Mouse (Mus musculus) liver, embryonic 11.5 days (tissue): Measurements from ENCODE around the gene Bean1. TPM values are rescaled to one million over a fixed set of nuclear protein-coding genes. Genes with fewer than 3 reads are reported as not detected.

Experiments
- ATAC-seq: fragments of 200-750 bp; cut with Nextera tagmentation; replicated peaks from 2 replicates; pipeline ENCODE4 v1.8.0; 2017; ENCODE audit warnings: moderate number of reproducible peaks, mild to moderate bottlenecking, moderate TSS enrichment, moderate library complexity; ENCODE audit not compliant: low FRiP score
- DNase-seq: peaks from one replicate; pipeline ENCODE4 v3.0.0-alpha.2; 2017; ENCODE audit warnings: low spot score
- H3K27ac ChIP-seq: fragments of 300-500 bp; sonication (generic); 2 replicates; pipeline ENCODE4 v1.5.1; 2014; ENCODE audit warnings: mild to moderate bottlenecking, low read depth, low read length, control low read depth
- H3K27me3 ChIP-seq: fragments of 300-500 bp; sonication (generic); replicated peaks from 2 replicates; pipeline ENCODE4 v1.6.1; 2014; ENCODE audit warnings: low read length, mixed read lengths; ENCODE audit not compliant: control insufficient read depth, insufficient read depth
- H3K36me3 ChIP-seq: fragments of 300-500 bp; sonication (generic); 2 replicates; pipeline ENCODE4 v1.6.1; 2014; ENCODE audit warnings: mild to moderate bottlenecking, low read length, moderate library complexity, mixed read lengths; ENCODE audit not compliant: control insufficient read depth, insufficient read depth
- H3K4me1 ChIP-seq: fragments of 300-500 bp; sonication (generic); replicated peaks from 2 replicates; pipeline ENCODE4 v1.6.1; 2014; ENCODE audit warnings: low read length, mixed read lengths; ENCODE audit not compliant: control insufficient read depth, insufficient read depth
- H3K4me2 ChIP-seq: fragments of 300-500 bp; sonication (generic); 2 replicates; pipeline ENCODE4 v1.6.1; 2014; ENCODE audit warnings: mild to moderate bottlenecking, control low read depth, moderate library complexity
- H3K4me3 ChIP-seq: fragments of 300-500 bp; sonication (generic); 2 replicates; pipeline ENCODE4 v1.5.1; 2014; ENCODE audit warnings: low read depth, low read length, control low read depth
- H3K9ac ChIP-seq: fragments of 300-500 bp; sonication (generic); 2 replicates; pipeline ENCODE4 v1.6.1; 2014; ENCODE audit warnings: low read depth, low read length, control low read depth
- H3K9me3 ChIP-seq: fragments of 300-500 bp; sonication (generic); 2 replicates; pipeline ENCODE4 v1.6.1; 2016; ENCODE audit warnings: low read length, inconsistent platforms, mixed read lengths; ENCODE audit not compliant: control insufficient read depth
- WGBS: fragments of 180-500 bp; shearing (Covaris S2); extraction: QIAGEN DNeasy Blood & Tissue Kit; methylation state at CpG from one replicate; pipeline ENCODE4 v1.1.7; 2014; 5-methylcytosine and 5-hydroxymethylcytosine counted together
- polyA plus RNA-seq: library from polyadenylated mRNA; unstranded; fragments of >200 nt; fragmentation: Nextera tagmentation; extraction: Ambion mirVana; gene quantifications from 2 replicates; pipeline ENCODE4 v1.2.1, GENCODE M21; 2014

Gene Bean1
- 0.09 and 0.10 TPM in 2 replicates for polyA plus RNA-seq

DNA sequence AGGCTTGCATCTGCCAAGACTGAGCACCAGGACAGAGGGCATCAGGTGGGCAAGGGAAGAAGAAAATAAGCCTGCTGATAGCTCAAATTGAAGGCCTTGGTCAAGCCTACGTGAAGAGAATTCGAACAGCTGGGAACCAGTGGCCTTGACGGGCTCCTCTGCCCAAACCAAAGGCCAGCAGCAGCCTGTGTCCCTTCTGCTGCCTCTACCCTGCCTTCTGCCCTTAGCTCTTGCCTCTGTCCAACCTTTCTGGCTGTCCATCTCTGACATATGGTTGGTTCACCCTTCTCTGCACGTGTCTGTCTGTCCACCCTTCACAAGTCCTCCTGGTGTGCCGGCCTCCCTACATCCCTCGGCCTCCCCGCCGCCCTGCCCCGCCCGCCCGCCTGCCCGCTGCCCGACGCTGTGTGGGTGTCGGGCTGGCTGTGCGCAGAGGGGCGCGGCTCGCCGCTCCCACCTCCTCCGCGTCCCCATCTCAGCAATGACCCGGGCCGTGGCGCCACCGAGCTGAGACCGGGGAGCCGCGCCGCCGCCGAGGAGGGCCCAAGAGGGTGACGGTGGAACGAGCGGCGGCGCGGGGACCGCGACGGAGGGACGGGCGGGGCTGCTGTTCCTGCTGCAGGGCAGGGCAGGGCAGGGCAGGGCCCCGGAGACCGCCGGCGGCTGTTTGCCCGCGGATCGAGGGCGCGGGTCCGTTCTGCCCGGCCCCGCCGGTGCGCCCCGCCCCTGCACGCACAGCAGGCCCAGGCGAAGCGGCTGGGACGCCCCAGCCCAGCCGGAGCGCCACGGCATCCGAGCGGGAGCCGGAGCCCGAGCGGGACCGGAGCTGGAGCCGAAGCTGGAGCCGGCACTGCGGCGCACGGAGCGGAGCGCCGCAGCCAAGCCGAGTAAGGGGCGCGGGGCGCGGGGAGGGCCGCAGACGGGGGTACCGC is at the start of gene Bean1:
TSS of gene Bean1 (plus strand) at position 325 of the 932 bp plus-strand sequence.
- Histone ChIP-seq H3K4me3 (peak within 1 kb of the TSS; percentile 56), H3K4me2 (peak within 1 kb of the TSS; percentile 86), H3K27ac (no peak within 1 kb of the TSS), H3K36me3 (no peaks in the 10 kb centered on the region), H3K4me1 (no peaks in the 10 kb centered on the region), H3K9ac (peak within 1 kb of the TSS; percentile 34; the same call in 1 of the 2 replicates), H3K27me3 (peaks cover 45% of the 10 kb centered on the region), H3K9me3 (no peaks in the 10 kb centered on the region)
- DNase-seq = no peak
- ATAC-seq = peak; percentile 53
- 2% methylated on average over 86 of the region's 87 CpGs for WGBS

DNA sequence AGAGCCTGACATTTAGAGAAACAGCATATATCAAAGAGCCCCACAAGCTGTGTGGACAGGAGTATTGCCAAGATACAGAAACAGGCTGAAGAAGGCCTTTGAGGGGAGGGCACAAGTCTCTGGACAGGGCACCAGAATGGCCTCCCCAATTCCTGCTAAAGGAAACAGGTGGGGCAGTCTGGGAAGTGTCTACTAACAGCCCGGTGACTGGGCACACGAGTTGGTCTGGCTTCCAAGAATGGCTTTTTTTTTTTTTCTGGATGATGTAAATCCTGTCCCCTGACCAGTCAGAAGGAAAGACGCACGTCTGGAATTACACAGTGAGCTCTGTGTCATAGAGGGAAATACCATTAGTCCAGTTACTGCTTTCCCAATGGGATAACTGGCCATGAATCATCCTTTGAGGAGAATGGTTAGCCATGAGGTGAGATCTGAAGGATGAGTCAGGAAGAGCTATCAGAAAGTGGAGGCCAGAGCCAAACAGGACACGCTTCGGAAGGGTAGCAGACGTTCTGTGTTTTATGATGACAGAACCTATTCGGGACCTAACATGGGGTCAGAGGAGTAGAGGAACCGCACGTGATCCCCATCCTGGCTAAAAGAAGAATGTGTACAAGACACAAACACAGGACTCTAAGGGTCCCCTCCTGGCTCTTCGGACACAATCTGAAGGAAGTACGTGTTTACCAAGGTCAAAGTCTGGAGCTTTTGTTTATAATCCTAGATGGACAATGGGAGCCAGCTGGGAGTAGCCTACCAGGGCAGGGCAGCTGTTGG is 48.4 kb upstream of the Bean1 start:
- ATAC-seq (no peak), DNase-seq (no peak)
- Histone ChIP-seq H3K36me3 (no peaks in the 10 kb centered on the region), H3K4me3 (no peak overlapping the region), H3K9me3 (no peaks in the 10 kb centered on the region), H3K4me2 (no peak overlapping the region), H3K9ac (no peak overlapping the region), H3K27ac (no peak overlapping the region), H3K4me1 (no peaks in the 10 kb centered on the region), H3K27me3 (no peaks in the 10 kb centered on the region)
- WGBS = 86% methylated on average over 12 of the region's 12 CpGs

DNA sequence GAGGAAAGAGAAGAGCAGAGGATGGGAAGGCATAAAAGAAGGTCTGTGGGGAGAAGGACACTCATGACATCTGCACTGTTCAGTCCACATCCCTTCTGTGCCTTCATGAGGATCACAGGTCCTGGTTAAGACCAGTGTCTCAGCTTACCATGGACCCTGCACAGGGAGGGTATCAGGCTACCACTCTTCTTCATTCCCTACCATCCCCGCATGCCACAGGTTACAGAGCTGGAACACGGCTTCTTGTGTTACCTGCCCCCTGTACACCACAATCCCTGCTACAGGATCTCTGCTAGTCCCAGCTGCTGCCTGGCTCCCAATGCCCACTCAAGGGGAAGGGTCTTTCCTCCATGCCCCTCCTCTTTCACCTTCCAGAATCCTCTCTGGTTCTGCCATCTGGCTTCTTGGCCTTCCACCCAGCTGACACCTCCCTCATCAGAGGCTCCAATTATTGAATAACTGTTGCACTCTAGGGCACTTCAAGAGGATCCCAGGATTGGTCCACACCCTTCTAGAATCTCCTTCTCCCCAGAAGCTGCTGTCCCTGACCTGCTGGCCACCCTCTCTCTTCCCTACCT is 47.1 kb upstream of the Bean1 start:
- Histone ChIP-seq H3K27ac (no peak overlapping the region), H3K4me3 (no peak overlapping the region), H3K27me3 (no peaks in the 10 kb centered on the region), H3K9me3 (no peaks in the 10 kb centered on the region), H3K36me3 (no peaks in the 10 kb centered on the region), H3K4me1 (no peaks in the 10 kb centered on the region), H3K9ac (no peak overlapping the region), H3K4me2 (no peak overlapping the region)
- ATAC-seq (no peak), DNase-seq (no peak)
- WGBS = 84% methylated on average over 2 of the region's 2 CpGs

DNA sequence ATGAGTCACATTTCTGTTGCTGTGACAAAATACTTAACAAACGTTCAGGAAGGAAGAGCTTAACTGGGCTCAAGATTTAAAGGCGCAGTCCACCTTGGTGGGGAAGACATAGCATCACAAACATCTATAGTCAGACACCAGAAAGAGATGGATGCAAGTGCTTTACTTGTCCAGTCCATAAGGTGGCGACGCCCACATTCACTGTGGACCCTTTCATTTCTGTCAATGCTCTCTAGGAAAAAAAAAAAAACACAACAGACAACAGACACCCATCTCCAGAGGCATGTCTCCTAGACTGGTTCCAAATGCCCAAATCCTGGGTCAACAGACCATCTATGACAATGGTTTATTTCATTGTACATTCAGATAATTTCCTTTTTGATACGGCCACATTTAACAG is 45.7 kb upstream of the Bean1 start:
- H3K27ac ChIP-seq = no peak overlapping the region
- H3K4me1 ChIP-seq = no peaks in the 10 kb centered on the region
- 79% methylated on average over 5 of the region's 5 CpGs for WGBS
- no peaks in the 10 kb centered on the region for H3K36me3 ChIP-seq
- no peak for ATAC-seq
- no peaks in the 10 kb centered on the region for H3K9me3 ChIP-seq
- H3K4me2 ChIP-seq = no peak overlapping the region
- no peaks in the 10 kb centered on the region for H3K27me3 ChIP-seq
- H3K9ac ChIP-seq = no peak overlapping the region
- DNase-seq = no peak
- no peak overlapping the region for H3K4me3 ChIP-seq

DNA sequence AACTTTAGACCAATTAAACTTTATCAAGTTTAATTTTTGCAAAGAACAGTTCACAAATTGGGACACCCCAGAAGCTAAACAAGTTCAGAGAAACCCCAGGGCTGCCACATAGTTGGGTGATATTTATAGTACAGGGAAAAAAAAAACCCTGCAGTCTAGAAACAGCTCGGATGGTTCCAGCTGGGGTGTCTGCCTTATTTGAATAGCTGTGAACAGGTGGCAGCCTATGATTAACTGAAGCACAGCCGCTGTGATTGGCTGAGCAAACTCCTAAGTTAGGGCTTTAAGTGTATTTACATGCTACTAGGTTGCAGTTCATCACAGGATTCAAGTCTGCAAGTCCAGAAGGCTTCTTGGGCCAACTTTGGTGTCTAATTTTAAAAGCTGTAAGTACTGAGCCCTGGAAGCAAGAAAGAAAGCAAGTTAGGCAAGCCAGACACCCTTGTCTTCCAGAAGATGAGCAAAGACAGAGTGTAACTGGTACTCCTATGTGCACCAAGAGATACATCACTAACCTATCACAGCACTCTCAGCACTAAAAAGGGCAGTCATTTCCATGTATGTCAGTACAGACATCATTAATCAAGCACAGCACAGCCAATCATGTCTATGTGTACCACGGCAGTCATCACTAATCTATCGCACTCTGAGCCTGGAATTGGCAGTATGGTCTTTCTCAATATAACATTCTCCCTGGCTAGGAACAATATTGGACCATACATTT is 42.9 kb upstream of the Bean1 start:
- no peak overlapping the region for H3K27ac ChIP-seq
- no peak overlapping the region for H3K4me3 ChIP-seq
- DNase-seq = no peak
- H3K9me3 ChIP-seq = no peaks in the 10 kb centered on the region
- no peaks in the 10 kb centered on the region for H3K27me3 ChIP-seq
- no peak overlapping the region for H3K9ac ChIP-seq
- ATAC-seq = no peak
- H3K4me2 ChIP-seq = no peak overlapping the region
- H3K4me1 ChIP-seq = no peaks in the 10 kb centered on the region
- H3K36me3 ChIP-seq = no peaks in the 10 kb centered on the region
- 69% methylated on average over 4 of the region's 4 CpGs for WGBS

DNA sequence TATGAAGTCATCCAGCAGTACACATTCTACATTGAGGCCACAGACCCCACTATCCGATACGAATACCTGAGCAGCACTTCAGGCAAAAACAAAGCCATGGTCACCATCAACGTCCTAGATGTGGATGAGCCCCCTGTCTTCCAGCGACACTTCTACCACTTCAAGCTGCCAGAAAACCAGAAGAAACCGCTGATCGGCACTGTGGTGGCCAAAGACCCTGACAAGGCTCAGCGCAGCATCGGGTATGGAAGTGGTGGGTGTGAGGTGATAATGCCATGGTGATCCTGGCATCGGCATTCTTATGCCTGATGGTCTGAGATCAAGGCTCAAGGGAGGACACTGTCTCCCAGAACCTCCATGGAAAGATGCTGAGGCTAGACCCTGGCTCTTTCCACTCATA is 39.3 kb upstream of the Bean1 start:
- Histone ChIP-seq H3K4me3 (no peak overlapping the region), H3K27me3 (no peaks in the 10 kb centered on the region), H3K4me1 (no peaks in the 10 kb centered on the region), H3K27ac (no peak overlapping the region), H3K36me3 (no peaks in the 10 kb centered on the region), H3K9me3 (no peaks in the 10 kb centered on the region), H3K9ac (no peak overlapping the region), H3K4me2 (no peak overlapping the region)
- ATAC-seq = no peak
- WGBS = 94% methylated on average over 9 of the region's 9 CpGs
- DNase-seq = no peak

DNA sequence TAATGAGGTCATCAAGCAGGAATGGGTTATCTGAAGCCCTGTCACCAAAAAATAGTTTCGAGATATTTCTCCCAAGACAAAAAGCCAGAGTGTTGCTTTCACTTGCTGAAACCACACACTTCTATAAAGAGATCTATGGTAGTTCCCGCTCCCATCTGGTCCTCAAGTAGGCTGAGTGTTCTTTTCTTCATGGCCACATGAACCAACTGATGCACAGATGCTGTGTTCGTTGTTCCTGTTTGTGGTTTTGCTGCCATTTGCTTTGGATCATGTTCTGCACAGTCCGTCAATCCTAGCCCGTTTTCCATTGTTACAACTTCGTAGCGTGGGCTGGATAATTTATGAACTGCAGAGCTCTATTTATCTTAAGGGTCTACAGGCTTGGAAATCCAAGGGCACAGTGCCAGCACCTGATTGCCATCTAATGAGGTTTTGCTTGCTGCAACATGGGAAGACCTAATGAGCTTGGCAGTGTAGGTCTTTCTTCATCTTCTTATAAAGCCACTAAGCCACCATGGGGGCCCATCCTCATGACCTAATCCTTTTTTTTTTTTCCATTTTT is 38.7 kb upstream of the Bean1 start:
- H3K4me2 ChIP-seq = no peak overlapping the region
- H3K9ac ChIP-seq = no peak overlapping the region
- no peaks in the 10 kb centered on the region for H3K4me1 ChIP-seq
- H3K36me3 ChIP-seq = no peaks in the 10 kb centered on the region
- ATAC-seq (no peak), DNase-seq (no peak)
- no peaks in the 10 kb centered on the region for H3K27me3 ChIP-seq
- H3K4me3 ChIP-seq = no peak overlapping the region
- WGBS = 83% methylated on average over 7 of the region's 7 CpGs
- H3K9me3 ChIP-seq = no peaks in the 10 kb centered on the region
- H3K27ac ChIP-seq = no peak overlapping the region

DNA sequence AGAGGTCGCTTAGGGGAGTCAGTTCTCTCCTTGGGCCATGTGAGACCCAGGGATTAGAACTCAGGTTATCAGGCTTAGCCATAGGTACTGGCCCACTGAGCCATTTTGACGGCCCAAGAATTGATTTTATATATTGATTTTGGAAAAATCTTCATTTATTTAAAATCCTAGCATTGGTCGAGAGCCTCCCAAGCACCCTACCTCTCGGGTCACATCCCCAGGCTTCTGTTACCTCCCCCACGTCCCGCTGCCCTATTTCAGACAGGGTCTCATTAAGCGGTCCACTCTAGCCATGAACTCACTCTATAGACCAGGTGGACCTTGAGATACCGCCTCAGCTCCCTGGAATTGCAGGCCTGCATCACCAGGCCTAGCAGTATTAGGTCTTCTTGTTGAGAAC is 35.7 kb upstream of the Bean1 start:
- Histone ChIP-seq H3K4me1 (no peaks in the 10 kb centered on the region), H3K4me2 (no peak overlapping the region), H3K9ac (no peak overlapping the region), H3K27ac (no peak overlapping the region), H3K36me3 (no peaks in the 10 kb centered on the region), H3K4me3 (no peak overlapping the region), H3K27me3 (no peaks in the 10 kb centered on the region), H3K9me3 (no peaks in the 10 kb centered on the region)
- DNase-seq (no peak), ATAC-seq (no peak)
- WGBS = 89% methylated on average over 8 of the region's 8 CpGs
